Mouse (Mus musculus) left cerebral cortex, postnatal 4 days (tissue): ENCODE data around the gene Jag2. TPM values are rescaled to one million over a fixed set of nuclear protein-coding genes. Genes with fewer than 3 reads are reported as not detected.

Experiments
- DNase-seq: peaks from one replicate; pipeline ENCODE4 v3.0.0-alpha.2; 2022
- intact Hi-C: fragments of 180-260 bp; cut with DNase I; formaldehyde crosslinking; loops from one replicate; pipeline ENCODE4 v1.15.1; 2025
- microRNA-seq: library from miRNA; unstranded; fragments of <30 nt; microRNA quantifications from one replicate; pipeline ENCODE4 v1.2.0, GENCODE M21; 2022
- total RNA-seq, 2 experiments: library from RNA; stranded (reverse); gene quantifications; 2 replicates each; pipeline ENCODE4 v1.2.3; 2021

Gene Jag2
- total RNA-seq, 2 experiments from 2014 or later: 76.5 to 97.2 TPM

- intact Hi-C loops: no loop called here
- no peak for DNase-seq
Observed at GRCm38 (mm10) chr12:112872991-112873390, 56.6 kb downstream of the Jag2 start.

- intact Hi-C loops: no loop called here
- no peak for DNase-seq
Observed at GRCm38 (mm10) chr12:112871272-112871671, 58.3 kb downstream of the Jag2 start.

DNA sequence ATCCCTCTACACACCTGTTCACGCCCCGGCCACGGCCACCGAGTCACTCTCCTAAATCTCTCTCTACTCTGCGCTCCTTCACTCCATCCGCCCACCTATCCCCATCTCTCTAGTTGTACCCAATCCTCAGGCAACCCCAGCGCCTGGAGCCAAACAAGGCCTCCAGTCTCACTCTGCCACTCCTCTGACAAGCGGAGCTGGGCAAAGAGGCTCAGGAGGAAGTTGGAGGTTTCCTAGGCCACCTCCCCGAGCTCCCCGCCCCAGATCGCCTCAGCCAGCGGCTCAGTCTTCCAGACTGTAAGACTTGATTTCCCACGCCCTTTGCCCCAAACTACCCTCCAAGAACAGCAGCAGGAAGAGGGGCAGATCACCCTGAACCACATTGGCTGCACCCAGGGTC lies 58.8 kb downstream of the Jag2 start:
- no peak for DNase-seq
- intact Hi-C loops: no loop called here

DNA sequence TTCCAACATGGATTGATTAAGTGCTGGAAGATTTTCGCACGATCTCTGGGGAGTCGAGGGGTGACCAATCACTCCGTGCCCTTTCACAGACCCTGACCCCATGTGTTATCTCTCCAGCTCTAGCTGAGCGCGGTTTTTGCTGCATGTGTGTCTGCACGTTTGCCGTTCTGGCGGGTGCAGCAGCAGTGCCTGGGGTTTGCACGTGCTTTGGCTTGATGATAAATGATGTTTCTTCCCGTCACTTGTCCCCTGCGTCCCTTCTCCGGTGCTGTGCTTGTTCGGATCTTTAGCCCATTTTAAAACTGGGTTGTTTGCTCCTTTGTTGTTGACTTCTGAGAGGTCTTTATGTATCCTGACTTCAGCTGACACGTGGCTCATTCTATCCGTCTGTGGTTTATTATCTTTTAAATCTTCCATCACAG lies 59.8 kb downstream of the Jag2 start:
- intact Hi-C loops: no loop called here
- DNase-seq: no peak

- intact Hi-C loops: no loop called here
Observed at GRCm38 (mm10) chr12:112868178-112869087, 61.1 kb downstream of the Jag2 start, which contains the start of gene Gpr132. Gene Gpr132 (minus strand): TSS chr12:112868228.

GRCm38 (mm10) chr12:112867106-112867674 lies 62.4 kb downstream of the Jag2 start:
- intact Hi-C loops: no loop called here
- no peak for DNase-seq

More at GRCm38 (mm10) chr12:112868178-112869087, 61.1 kb downstream of the Jag2 start, which contains the start of gene Gpr132:
- no peak for DNase-seq

GRCm38 (mm10) chr12:112866467-112867080 lies 63.0 kb downstream of the Jag2 start:
- intact Hi-C loops: no loop called here
- DNase-seq: no peak

- intact Hi-C loops: no loop called here
- no peak for DNase-seq
Observed at GRCm38 (mm10) chr12:112864804-112865203, 64.8 kb downstream of the Jag2 start.

DNA sequence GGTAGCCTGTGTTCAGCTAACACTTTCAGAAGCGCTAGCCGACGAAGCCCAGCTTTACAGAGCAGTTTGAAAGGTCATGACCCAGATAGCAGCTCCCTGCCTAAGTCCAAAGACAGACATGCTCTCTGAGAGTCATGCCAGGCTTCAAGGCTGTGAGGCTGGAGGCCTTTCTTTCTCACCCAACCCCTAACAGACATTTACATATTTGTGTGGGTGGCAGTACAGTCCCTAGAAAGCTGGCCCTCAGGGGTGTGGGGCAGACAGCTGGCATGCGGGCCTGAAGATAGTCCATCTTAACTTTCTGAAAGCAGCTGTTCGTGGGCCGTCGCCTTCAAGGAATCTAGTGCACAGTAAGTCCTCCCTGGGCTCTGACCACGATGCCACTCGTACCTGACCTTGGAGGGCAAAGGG lies 67.7 kb downstream of the Jag2 start:
- DNase-seq: no peak
- intact Hi-C loops: no loop called here

DNA sequence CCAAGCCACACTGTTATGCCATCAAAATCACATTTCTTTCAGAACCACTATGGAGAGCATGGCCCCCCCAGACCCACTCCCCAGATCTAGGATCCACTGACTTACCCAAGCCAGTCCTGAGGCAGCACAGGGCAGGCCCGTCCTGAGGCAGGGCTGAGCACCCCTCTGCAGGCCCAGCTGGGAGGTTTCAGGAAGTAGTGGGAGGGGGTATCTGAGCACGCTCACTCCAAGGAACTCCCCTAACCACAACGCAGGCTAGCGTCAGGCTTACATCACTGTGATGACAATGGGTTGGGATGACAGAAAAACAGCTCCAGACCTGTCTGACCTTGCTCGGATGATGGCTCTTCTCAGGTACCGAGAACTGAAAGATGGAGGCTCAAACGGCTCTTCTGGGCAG lies 68.8 kb downstream of the Jag2 start:
- DNase-seq: no peak
- intact Hi-C loops: no loop called here

- DNase-seq: no peak
- intact Hi-C loops: no loop called here
Observed at GRCm38 (mm10) chr12:112859930-112860329, 69.6 kb downstream of the Jag2 start.

DNA sequence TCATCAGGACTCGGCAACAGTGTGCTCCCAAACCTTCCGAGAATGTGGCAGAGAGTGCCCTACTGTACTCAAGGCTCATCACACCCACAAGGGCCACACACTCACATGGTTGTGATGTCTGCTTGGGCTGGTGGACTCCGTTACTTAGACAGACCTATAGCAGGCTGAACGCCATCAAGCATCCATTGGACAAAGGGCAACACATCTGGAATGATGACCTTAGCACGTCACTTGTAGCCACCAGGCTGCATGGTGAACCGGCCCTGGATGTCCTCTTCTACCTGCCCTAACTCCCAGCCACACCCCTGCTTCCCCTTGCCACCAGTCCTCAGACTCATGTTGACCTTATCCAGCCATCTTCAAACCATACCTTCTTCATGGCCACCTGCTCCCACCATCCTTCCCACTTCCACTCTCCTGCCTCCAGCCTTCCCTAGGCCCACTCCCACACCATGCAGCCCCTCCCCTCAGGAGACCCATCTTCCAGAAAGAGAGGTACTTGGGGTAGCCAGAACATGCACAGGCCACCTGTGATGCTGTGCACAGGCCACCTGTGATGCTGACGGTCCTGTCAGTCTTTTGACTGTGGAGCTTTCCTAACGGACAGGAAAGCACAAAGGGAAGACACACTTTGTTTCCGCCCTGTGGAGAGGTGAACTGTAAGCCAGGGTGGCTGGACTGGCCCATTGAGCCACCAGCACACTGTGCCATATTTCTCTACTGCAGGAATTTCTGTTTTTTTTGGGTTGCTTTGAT lies 70.8 kb downstream of the Jag2 start:
- intact Hi-C loops: no loop called here
- DNase-seq: no peak

Small RNAs within 50 kb of the gene (microRNA-seq; reads per million reads assigned to microRNA genes)
- gene Mir6941: 1.2 reads per million

Other genes with a start within 250 kb of the Jag2 start
- 100 to 1,000 TPM; 183 to 185 TPM for gene Cep170b, start 209.3 kb downstream of the Jag2 start, total RNA-seq
- 1 to 10 TPM; 6.2 to 6.6 TPM for gene Pld4, start 169.1 kb downstream of the Jag2 start, total RNA-seq
- 10 to 100 TPM; 28.1 to 28.2 TPM for gene Ahnak2, start 127.1 kb downstream of the Jag2 start, total RNA-seq
- gene Clba1, start 120.8 kb downstream of the Jag2 start, total RNA-seq: 10 to 100 TPM; 15.0 to 15.8 TPM
- gene Cdca4, start 100.4 kb downstream of the Jag2 start, total RNA-seq: 10 to 100 TPM; 18.5 to 19.8 TPM
- gene Gpr132, start 61.5 kb downstream of the Jag2 start, total RNA-seq: not detected
- gene Nudt14, start 12.3 kb upstream of the Jag2 start, total RNA-seq: 10 to 100 TPM; 12.5 to 16.7 TPM
- gene Btbd6, start 46.7 kb upstream of the Jag2 start, total RNA-seq: 10 to 100 TPM; 53.6 to 59.2 TPM
- 10 to 100 TPM; 64.5 to 67.2 TPM for gene Brf1, start 70.9 kb upstream of the Jag2 start, total RNA-seq
- gene Pacs2, start 84.7 kb upstream of the Jag2 start, total RNA-seq: 100 to 1,000 TPM; 184 to 189 TPM
- under 1 TPM; 0.40 to 0.74 TPM for gene Tex22, start 144.7 kb upstream of the Jag2 start, total RNA-seq
- 100 to 1,000 TPM; 103 to 105 TPM for gene Mta1, start 168.5 kb upstream of the Jag2 start, total RNA-seq
- gene Crip2, start 210.5 kb upstream of the Jag2 start, total RNA-seq: 100 to 1,000 TPM; 306 to 334 TPM
- gene Crip1, start 216.5 kb upstream of the Jag2 start, total RNA-seq: 10 to 100 TPM; 14.9 to 16.3 TPM
- gene Tedc1, start 226.6 kb upstream of the Jag2 start, total RNA-seq: 1 to 10 TPM; 5.6 to 5.7 TPM